Mouse (Mus musculus): Measurements from ENCODE around the gene Tmprss7.
A peak's percentile ranks its signal among the peaks of the same experiment; 100 is the strongest.

Gene Tmprss7

DNA sequence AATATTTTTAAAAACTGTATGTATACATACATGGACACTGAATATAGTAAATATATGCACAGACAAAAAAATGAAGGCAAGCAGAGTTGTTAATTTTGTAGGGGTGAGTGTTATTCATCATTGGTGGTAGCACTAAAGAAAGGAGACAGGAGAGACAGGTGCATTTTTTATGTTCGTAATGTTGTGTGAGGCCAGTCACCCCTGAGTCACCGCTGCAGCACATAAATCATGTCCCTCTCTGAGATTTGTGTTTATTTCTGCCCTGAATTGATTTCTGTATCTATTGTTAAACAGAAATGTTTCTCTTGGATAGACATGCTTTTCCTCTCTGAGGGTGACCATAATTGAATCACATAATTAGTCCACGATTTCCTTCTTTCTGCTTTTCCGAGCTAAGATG is 61.0 kb downstream of the Tmprss7 start:
- no peak for ATAC-seq (ENCODE audit: insufficient number of reproducible peaks, low FRiP score, low TSS enrichment)

DNA sequence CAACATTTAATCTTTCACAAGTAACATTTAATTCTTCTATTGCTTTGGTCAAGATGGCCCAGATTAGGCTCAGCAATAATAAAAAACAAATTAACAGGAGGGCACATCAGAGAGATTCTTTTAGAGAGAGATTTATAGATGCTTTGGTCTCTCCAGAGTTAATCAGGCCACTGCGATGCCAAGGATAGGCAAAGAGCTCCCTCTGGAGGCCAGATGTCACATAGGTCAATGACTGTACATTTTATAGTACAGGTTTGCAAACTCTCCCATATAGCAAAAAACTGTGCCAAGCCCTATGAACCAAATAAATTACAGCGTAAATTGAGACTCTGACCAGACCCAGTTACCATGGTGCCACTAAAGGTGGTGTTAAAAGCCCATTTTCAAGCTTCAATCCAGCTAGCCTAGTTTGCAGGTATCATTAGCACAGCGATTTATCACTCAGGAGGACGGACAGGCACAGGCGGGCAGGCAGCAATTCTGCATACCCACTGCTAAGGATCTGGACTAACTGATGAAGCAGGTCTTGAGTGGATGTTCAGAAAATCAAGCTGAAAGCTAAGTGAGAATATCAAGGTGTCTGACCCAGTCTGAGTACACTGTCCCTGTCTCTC is 63.0 kb downstream of the Tmprss7 start:
- peak; percentile 86 for ATAC-seq (ENCODE audit: insufficient number of reproducible peaks, low FRiP score, low TSS enrichment)

DNA sequence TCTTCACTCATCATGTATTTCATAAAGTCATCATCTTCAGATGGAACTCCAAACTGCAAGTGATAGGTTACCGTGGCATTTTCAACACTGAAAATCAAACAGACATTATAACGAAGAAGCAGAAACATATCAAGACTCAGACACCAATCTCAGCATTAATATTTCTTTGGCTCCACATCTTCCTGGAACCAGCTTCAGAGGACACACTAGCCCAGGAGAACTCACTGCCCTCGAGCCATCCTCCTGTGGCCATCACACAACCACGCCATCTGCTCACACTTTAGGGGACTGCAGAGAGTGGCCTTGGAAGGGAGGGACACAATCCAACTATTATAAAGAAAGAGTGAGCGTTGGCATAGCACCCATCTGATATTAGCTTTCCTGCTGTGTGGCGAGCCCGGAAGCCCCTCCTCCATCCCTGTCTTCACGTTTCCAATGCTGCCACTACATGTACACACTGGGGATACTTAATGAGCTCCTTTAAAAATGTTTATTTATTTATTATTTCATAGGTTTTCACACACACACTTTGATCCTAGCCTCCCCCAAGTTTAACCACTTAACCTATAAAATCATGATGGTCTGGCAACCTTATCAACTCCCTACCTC is 63.9 kb downstream of the Tmprss7 start:
- peak; percentile 67; the same call in 1 of the 2 replicates for ATAC-seq (ENCODE audit: insufficient number of reproducible peaks, low FRiP score, low TSS enrichment)

DNA sequence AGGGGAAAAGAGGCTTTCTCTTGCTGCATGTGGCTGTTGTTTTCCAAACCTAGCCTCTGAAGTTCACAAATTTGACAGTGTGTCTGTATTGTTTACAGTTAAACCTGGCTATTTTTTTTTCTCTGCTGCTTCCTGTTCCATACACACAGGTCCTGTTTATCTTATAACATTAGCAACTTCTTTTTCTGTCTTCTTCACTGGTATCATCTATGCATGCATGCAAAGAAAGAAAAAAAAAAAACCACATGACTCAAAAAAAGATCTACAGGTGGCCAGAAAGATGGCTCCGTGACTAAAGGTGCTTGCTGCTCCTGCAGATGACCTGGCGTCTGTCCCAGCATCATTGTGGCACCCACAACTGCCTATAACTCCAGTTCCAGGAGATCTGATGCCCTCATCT is 68.1 kb downstream of the Tmprss7 start:
- no peak for ATAC-seq (ENCODE audit: insufficient number of reproducible peaks, low FRiP score, low TSS enrichment)

DNA sequence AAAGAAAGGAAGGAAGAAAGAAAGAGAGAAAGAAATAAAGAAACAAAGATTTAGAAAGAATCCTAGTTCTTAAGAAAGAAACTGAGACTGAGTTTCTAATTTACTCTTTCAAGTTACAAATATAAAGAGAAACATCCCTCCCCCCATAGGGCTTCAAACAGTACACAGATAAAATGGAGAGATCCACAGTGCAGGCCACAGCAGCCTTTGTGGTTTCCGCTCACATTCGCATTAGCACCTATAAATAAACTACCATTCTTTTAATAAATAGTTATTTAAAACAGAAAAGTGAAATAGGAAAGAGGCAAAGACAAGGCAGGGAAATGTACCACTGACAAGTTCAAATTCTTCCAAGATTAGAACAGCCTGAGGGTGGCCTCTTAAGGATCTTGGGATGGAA is 68.7 kb downstream of the Tmprss7 start:
- no peak for ATAC-seq (ENCODE audit: insufficient number of reproducible peaks, low FRiP score, low TSS enrichment)

DNA sequence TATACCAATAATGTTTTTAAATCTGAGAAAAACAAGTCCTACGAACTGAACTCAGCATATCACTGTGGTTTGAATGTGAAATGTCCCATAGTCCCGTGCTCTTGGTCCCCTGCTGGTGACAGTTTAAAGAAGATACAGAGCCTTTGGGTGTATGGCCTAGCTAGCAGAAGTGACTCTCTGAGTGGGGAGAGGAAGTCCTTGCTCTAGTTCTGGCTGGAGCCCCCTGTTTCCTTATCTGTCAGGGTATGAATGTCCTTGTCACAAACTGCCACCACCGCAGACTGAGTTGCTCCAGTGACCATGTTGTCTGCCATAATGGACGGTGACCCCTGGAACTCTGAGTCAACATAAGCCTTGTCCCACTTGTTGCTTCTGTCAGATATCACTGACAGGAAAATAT is 70.2 kb downstream of the Tmprss7 start:
- no peak for ATAC-seq (ENCODE audit: insufficient number of reproducible peaks, low FRiP score, low TSS enrichment)

DNA sequence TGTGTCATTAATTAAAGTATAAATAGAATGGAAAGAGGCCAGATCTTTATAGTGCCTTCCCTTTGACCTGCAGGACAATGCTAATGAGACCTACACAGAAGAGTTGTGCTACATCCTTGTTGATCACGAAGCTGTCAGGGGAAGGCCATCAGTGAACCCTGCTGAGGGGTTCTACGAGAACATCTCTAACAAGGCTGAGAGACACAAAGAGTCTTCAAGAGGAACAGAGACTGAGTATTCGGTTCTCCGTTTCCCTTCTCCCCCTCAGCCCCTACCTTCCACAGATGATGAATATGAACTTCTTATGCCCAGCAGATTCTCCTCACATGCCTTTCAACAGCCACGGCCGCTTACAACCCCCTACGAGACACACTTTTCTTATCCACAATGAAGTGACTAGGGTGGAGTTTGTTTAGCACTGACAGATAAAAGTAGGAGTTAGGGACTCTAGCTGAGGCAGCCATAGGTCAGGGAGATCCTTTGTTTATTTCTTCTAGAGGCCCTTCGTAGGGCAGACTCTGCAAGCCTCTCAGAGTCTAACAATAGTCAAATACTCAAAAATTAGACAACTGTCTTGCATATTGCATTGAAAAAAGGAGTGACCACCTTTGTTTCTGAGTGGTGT is 73.6 kb downstream of the Tmprss7 start:
- ATAC-seq (ENCODE audit: insufficient number of reproducible peaks, low FRiP score, low TSS enrichment) = no peak

DNA sequence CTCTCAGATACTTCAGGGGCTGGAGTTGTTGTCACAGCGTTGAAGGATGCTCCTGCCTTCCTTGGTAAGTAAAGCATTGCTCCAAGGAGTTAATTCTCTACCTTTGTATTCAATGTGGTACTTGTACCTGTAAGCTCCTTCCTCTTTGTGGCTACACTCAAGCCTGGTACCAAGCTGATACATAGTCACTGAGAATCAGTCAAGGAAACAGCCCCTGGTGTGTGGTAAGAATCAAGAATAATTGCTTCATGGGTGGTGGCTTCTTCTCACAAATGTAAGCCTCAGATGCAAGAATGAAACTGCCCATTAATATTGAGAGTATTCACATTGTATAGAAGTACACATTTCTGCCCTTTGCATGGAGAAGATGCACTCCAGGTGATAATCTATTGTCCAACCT is 77.5 kb downstream of the Tmprss7 start:
- ATAC-seq (ENCODE audit: insufficient number of reproducible peaks, low FRiP score, low TSS enrichment) = no peak

DNA sequence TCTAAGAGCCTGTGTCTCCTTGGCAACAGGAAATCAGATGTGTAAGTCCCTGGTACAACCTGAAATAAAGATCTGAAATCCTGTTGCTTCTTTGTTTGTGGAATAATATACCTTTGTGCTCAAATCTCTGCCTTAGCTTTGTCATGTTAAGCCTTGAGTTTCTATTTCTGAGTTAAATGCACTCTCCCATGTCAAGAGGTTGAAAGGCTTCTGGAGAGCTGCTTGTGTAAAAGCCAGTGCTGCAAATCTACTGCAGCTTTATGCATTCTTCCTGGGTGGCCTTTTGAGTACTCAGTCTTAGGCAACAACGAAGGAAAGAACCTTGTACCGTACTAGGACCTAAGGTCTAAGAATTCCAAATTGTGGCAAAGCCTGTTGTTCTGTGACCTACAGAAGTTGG is 80.2 kb downstream of the Tmprss7 start:
- ATAC-seq (ENCODE audit: insufficient number of reproducible peaks, low FRiP score, low TSS enrichment) = no peak

DNA sequence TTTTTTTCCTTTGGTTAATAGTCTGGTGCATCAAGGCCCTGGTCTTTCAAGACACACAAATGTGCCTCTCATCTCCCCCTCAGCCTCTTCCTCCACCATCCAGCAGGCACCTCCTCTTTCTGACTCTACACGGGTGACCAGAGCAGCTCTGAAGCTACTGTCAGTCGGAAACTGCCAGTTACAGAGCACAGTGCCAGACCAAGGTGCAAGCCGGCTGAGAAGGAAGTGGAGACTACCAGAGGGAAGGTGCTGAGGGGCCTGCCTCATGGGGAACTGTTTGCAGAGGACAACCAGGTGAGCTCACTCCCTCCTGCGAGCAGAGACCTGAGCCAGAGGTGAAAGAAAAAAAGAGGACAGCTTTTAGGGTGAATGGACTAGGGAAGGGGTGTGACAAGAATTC is 83.2 kb downstream of the Tmprss7 start, which contains the start of gene Gcsam:
Gene Gcsam, plus strand, starts transcription at position 114 of the 400 bp plus-strand sequence.
- ATAC-seq (ENCODE audit: insufficient number of reproducible peaks, low FRiP score, low TSS enrichment) = no peak

DNA sequence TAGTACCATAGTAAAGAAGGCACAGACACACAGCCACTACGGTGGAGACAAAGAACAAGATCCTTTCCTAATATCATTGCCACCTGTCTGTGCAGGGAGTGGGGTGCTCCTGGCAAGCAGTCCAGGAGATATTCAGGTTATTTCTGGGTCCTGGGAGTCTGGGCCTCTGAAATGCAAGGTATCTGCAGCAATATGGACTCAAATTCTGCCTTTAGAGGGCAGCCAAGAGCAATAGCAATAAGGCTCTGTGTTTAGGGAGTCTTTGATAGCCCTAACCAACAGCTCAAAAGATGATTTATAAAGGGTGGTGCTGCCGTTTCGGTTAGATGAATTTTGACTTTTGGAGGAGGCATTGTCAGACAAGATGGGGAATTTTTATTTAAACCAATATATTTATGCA is 84.2 kb downstream of the Tmprss7 start:
- 0 out of 2 replicates have a peak, but pooled peaks have one; percentile 31 for ATAC-seq (ENCODE audit: insufficient number of reproducible peaks, low FRiP score, low TSS enrichment)

DNA sequence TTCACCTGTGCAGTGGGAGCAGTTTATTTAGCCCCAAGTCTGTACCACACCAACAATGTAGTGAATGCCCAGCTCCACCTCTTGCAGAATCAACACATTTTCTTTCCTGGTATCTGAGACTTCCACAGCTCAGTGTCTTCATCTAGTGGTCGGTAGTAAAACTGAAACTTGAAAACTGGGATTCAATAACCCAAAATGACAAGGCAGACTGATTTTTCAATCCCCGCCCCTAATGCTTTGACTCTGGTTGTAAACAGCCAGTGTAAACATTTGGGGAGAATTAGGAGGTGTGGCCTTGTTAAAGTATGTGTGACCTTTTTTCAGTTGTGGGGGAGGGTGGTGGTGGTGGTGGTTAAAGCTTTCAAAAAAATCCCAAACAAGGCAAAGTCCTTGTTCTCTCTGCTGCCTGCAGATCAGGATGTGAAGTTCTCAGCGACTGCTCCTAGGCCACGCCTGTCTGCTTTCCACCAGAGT is 84.9 kb downstream of the Tmprss7 start:
- ATAC-seq (ENCODE audit: insufficient number of reproducible peaks, low FRiP score, low TSS enrichment) = no peak
